Mouse (Mus musculus) layer of hippocampus, postnatal 25 days (tissue): ENCODE data around the gene Epyc. TPM values are rescaled to one million over a fixed set of nuclear protein-coding genes. Genes with fewer than 3 reads are reported as not detected.
"Not testable (repeated sequence)": the region's sequence is repeated elsewhere in the genome, so short reads cannot be mapped to it uniquely, and the experiment has no call there.

Source experiments
- DNase-seq, 2 experiments: peaks; one replicate each; pipeline ENCODE4 v3.0.0; 2022; ENCODE audit warnings: mixed read lengths in 2 of 2, low spot score in 1 of 2; ENCODE audit errors: extremely low spot score in 1 of 2
- total RNA-seq, 2 experiments: library from RNA; stranded (reverse); gene quantifications; 2 replicates each; pipeline ENCODE4 v1.2.3; 2021

Gene Epyc
- total RNA-seq, 2 experiments from 2014 or later = not detected

DNA sequence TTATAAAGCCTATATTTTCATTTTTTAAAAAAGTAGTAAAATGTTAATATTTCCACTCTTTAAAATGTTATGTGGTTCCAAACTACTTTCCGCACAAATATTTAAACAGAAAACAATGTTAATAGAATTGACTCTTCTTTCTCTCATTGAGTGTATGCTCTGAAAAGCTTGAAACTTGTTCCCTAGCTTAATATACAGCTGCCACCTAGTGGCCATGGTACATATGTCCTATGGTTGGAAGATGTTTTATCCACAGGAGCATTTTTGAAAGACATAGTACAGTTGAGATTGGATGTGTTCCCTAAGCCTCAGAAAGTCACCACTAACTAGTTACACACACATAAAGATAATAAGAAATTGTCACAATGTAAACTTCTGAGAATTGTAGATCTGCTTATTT, 60.7 kb downstream of the Epyc start:
- peak in 1 of 2 experiments; percentile 47 for DNase-seq

DNA sequence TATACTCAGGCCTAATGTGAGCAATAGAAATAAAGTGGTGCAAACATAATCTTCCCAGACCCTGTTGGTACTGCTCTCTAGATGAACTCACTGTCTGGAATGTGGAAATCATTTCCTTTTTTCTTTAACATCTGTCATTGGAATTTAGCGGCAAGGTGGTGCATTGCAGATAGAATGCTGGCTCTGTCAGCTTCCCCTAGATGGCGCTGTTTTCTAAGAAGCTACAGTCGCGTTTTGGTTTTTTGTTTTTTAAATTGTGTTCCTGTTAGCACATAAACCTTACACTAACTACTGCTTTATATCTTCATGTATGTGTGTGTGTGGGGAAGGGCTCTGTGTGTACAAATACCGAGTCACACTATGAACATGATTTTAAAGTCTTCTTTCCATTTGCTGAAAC, 68.8 kb downstream of the Epyc start:
- no peak for DNase-seq

GRCm38 (mm10) chr10:97714584-97714983, 70.7 kb downstream of the Epyc start:
- no peak for DNase-seq

DNA sequence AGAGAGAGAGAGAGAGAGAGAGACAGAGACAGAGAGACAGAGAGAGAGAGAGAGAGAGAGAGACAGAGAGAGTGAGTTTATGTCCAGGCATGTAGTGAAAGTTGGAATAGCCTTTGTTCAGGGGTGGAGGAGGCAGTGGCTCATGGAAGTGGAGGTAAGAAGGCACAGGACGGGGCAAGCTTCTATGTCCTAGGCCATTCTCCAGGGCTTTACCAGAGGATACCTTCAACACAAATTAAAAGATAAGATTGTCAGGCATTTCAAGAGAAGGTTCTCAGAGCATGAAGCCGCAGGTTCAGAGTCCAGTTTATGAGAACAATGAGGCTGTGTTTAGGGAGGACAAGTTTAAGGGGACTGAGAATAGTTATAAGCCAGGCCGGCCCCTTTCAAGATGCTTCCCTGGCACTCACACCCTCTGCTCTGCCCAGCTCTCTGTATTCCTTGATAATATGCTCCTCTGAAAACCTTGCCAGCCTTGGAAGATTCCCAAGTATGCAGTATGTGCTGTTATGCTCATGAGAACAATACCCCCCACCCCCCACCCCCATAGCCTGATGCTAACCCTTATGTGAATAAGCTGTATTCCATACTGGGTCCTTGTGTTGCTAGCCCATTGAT, 71.5 kb downstream of the Epyc start:
- DNase-seq = no peak

DNA sequence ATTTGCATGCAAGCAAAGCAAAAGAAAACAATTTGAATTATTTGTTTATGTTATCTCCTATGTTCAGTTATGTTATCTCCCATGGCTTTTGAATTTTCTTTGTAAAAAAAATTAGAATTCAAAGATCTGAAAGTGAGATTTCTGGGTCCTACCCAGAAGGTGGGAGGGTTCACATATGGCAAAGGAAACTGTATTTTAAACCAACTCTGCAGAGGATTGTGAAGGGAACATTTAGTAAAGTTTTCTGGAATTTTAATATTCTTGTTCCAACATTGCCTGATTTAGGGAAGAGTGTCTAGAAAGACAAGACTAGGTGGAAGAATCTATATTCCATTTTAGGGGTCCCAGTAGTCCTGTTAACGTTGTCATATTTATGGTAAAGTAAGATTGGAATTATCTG, 73.4 kb downstream of the Epyc start:
- DNase-seq = no peak

GRCm38 (mm10) chr10:97718021-97718420, 74.2 kb downstream of the Epyc start:
- no peak for DNase-seq

GRCm38 (mm10) chr10:97720625-97721024, 76.8 kb downstream of the Epyc start:
- no peak for DNase-seq

DNA sequence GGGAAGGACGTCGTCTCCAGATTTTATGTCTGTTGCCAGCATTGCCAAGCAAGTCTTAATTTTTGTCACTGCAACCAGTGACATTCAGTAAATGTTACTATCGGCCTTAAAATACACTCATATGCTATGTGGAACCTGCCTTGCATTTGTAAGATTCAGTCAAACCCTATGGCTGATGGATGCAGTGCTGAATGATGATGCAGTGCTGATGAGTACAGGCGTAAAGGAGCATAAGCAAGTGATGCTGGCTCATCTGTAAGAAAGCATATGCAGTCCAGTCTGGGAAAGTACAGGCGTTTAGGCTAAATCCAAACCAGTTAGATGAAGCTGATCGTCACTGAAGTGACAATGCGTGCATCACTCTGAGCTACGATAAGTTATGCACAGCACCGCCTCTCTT, 78.8 kb downstream of the Epyc start:
- DNase-seq = no peak

DNA sequence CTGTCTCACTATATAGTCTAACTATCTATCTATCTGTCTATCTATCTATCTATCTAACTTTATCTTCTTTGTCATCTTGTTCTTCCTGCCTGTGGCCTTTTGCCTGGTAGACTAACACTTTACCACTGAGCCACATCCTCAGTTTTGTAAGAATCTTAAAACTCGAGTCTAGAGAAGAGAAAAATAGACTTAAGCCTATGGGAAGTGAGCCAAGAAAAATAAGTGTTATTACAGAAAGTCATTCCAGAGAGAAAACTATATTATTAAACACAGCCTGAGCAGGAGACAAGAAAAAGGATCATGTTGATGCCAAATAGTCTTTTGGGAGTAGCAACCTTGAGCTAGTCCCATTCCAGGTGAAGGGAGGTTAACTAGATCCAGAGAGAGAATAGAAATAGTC, 82.1 kb downstream of the Epyc start:
- no peak for DNase-seq

- not testable (repeated sequence) for DNase-seq
Measured at GRCm38 (mm10) chr10:97726655-97727054, 82.8 kb downstream of the Epyc start, which contains the start of gene C030005K15Rik. Gene C030005K15Rik (minus strand): TSS chr10:97726755.

Other genes with a start within 250 kb of the Epyc start
- 10 to 100 TPM; 26.2 to 61.2 TPM for gene Dcn, start 164.5 kb upstream of the Epyc start, total RNA-seq
- gene Lum, start 78.9 kb upstream of the Epyc start, total RNA-seq = 1 to 10 TPM; 2.0 to 2.9 TPM
- under 1 TPM; 0.16 to 0.20 TPM for gene Kera, start 37.2 kb upstream of the Epyc start, total RNA-seq
- gene Ccer1, start 49.0 kb downstream of the Epyc start, total RNA-seq = not detected
- under 1 TPM; 0.27 to 0.52 TPM for gene C030005K15Rik, start 82.7 kb downstream of the Epyc start, total RNA-seq